Mouse (Mus musculus) embryonic facial prominence, embryonic 14.5 days (tissue): ENCODE results near the gene Syne1. TPM values are rescaled to one million over a fixed set of nuclear protein-coding genes. Genes with fewer than 3 reads are reported as not detected.
A peak's percentile ranks its signal among the peaks of the same experiment; 100 is the strongest.

ENCODE experiments used
- ATAC-seq: fragments of 200-750 bp; cut with Nextera tagmentation; 2 replicates; pipeline ENCODE4 v1.8.0; 2017; ENCODE audit warnings: low read depth, moderate number of reproducible peaks, moderate TSS enrichment
- DNase-seq: peaks from one replicate; pipeline ENCODE4 v3.0.0-alpha.2; 2015; ENCODE audit warnings: low spot score
- H3K27ac ChIP-seq: fragments of 300-500 bp; sonication (generic); replicated peaks from 2 replicates; pipeline ENCODE4 v1.5.1; 2014; ENCODE audit warnings: low read depth, mild to moderate bottlenecking, low read length, moderate library complexity
- H3K27me3 ChIP-seq: fragments of 300-500 bp; sonication (generic); replicated peaks from 2 replicates; pipeline ENCODE4 v1.6.1; 2014; ENCODE audit warnings: low read length; ENCODE audit not compliant: control insufficient read depth, insufficient read depth
- H3K36me3 ChIP-seq: fragments of 300-500 bp; sonication (generic); 2 replicates; pipeline ENCODE4 v1.6.1; 2014; ENCODE audit warnings: low read length, mixed read lengths; ENCODE audit not compliant: control insufficient read depth, insufficient read depth
- H3K4me1 ChIP-seq: fragments of 300-500 bp; sonication (generic); 2 replicates; pipeline ENCODE4 v1.6.1; 2014; ENCODE audit warnings: antibody characterized with exemption, low read length; ENCODE audit not compliant: control insufficient read depth, insufficient read depth
- H3K4me2 ChIP-seq: fragments of 300-500 bp; sonication (generic); 2 replicates; pipeline ENCODE4 v1.6.1; 2014; ENCODE audit warnings: low read depth, mild to moderate bottlenecking, low read length, moderate library complexity, mixed read lengths
- H3K4me3 ChIP-seq: fragments of 300-500 bp; sonication (generic); 2 replicates; pipeline ENCODE4 v1.5.1; 2014; ENCODE audit warnings: low read depth, mild to moderate bottlenecking, low read length
- H3K9ac ChIP-seq: fragments of 300-500 bp; sonication (generic); 2 replicates; pipeline ENCODE4 v1.6.1; 2014; ENCODE audit warnings: low read depth, mild to moderate bottlenecking, low read length, moderate library complexity, mixed read lengths
- H3K9me3 ChIP-seq: fragments of 300-500 bp; sonication (generic); 2 replicates; pipeline ENCODE4 v1.6.1; 2016; ENCODE audit warnings: low read length; ENCODE audit not compliant: control insufficient read depth
- WGBS: fragments of 180-500 bp; shearing (Covaris S2); extraction: QIAGEN DNeasy Blood & Tissue Kit; methylation state at CpG from one replicate; pipeline ENCODE4 v1.1.7; 2014; 5-methylcytosine and 5-hydroxymethylcytosine counted together
- polyA plus RNA-seq: library from polyadenylated mRNA; unstranded; fragments of >200 nt; fragmentation: Nextera tagmentation; extraction: Ambion mirVana; gene quantifications from 2 replicates; pipeline ENCODE4 v1.2.1, GENCODE M21; 2014

Gene Syne1
- polyA plus RNA-seq, 1 experiment from 2014 or later, result 14.4 TPM

GRCm38 (mm10) chr10:5079945-5080468 is 471.3 kb downstream of the Syne1 start:
- Histone ChIP-seq H3K9ac (no peak overlapping the region), H3K27ac (no peak overlapping the region), H3K9me3 (no peaks in the 10 kb centered on the region), H3K4me1 (no peaks in the 10 kb centered on the region), H3K27me3 (no peaks in the 10 kb centered on the region), H3K36me3 (peaks cover 9% of the 10 kb centered on the region; the same call in 1 of the 2 replicates), H3K4me2 (no peak overlapping the region), H3K4me3 (no peak overlapping the region)
- ATAC-seq, result peak; percentile 30; the same call in 1 of the 2 replicates
- peak; percentile 79 for DNase-seq
- WGBS, result 60% methylated on average over 9 of the region's 9 CpGs

DNA sequence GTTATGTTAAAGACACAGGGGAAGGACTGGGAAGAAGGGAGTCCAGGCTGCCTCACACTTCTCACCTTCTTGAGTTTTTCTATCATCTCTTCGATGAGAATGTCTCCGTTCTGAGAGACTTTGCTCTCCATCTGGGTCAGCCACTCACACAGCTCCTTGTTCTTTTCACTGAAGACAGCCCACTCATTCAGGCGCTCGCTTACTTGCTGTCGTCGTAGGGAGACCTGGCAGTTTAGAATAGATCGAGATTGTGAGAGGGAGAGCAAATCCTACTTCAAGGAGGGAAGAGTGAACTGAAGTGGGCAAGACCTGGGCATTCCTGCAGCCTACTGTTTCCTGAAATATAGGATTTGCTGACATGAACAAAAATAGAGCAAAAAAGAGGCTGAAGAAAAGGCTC is 475.6 kb downstream of the Syne1 start:
- no peak overlapping the region for H3K4me2 ChIP-seq
- H3K9me3 ChIP-seq, result no peaks in the 10 kb centered on the region
- WGBS, result 89% methylated on average over 7 of the region's 7 CpGs
- H3K27ac ChIP-seq, result no peak overlapping the region
- no peaks in the 10 kb centered on the region for H3K27me3 ChIP-seq
- no peak overlapping the region for H3K4me3 ChIP-seq
- ATAC-seq (no peak), DNase-seq (no peak)
- no peak overlapping the region for H3K9ac ChIP-seq
- 0 out of 2 replicates have a peak, but pooled peaks cover 4% of the 10 kb centered on the region for H3K4me1 ChIP-seq
- H3K36me3 ChIP-seq, result peaks cover 13% of the 10 kb centered on the region; the same call in 1 of the 2 replicates

DNA sequence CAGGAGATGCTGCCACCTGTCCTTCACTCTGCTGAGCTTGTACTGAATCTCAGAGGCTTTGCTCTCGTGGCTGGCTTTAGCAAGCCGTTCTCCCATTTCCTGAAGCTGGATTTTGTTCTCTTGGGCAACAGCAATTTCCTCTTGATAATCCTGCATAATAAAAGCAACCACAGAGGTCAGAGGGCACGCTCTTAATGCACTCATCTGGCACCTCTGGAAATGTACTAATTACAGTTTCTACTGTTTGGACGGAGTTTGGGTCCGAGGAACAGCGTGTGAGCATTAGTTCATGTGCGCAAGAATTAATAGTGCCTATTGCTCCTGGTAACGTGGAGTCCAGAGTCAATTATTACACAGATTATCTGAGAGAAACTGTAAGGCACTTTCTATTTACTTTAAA is 479.2 kb downstream of the Syne1 start:
- 0 out of 2 replicates have a peak, but pooled peaks cover 4% of the 10 kb centered on the region for H3K4me1 ChIP-seq
- DNase-seq, result no peak
- no peaks in the 10 kb centered on the region for H3K9me3 ChIP-seq
- WGBS, result 67% methylated on average over 8 of the region's 8 CpGs
- H3K9ac ChIP-seq, result no peak overlapping the region
- no peak overlapping the region for H3K4me3 ChIP-seq
- H3K27ac ChIP-seq, result no peak overlapping the region
- H3K36me3 ChIP-seq, result peaks cover 13% of the 10 kb centered on the region; the same call in 1 of the 2 replicates
- H3K27me3 ChIP-seq, result no peaks in the 10 kb centered on the region
- no peak overlapping the region for H3K4me2 ChIP-seq
- no peak for ATAC-seq

- 0 out of 2 replicates have a peak, but pooled peaks have one; percentile 20 for ATAC-seq
- Histone ChIP-seq H3K4me1 (0 out of 2 replicates have a peak, but pooled peaks cover 4% of the 10 kb centered on the region), H3K4me3 (no peak overlapping the region), H3K36me3 (peaks cover 13% of the 10 kb centered on the region; the same call in 1 of the 2 replicates), H3K4me2 (no peak overlapping the region), H3K9me3 (no peaks in the 10 kb centered on the region), H3K9ac (no peak overlapping the region), H3K27me3 (no peaks in the 10 kb centered on the region), H3K27ac (no peak overlapping the region; the same call in 1 of the 2 replicates)
- WGBS, result 24% methylated on average over 3 of the region's 3 CpGs
- DNase-seq, result peak; percentile 43
Measured at GRCm38 (mm10) chr10:5070941-5071231, 480.4 kb downstream of the Syne1 start.

DNA sequence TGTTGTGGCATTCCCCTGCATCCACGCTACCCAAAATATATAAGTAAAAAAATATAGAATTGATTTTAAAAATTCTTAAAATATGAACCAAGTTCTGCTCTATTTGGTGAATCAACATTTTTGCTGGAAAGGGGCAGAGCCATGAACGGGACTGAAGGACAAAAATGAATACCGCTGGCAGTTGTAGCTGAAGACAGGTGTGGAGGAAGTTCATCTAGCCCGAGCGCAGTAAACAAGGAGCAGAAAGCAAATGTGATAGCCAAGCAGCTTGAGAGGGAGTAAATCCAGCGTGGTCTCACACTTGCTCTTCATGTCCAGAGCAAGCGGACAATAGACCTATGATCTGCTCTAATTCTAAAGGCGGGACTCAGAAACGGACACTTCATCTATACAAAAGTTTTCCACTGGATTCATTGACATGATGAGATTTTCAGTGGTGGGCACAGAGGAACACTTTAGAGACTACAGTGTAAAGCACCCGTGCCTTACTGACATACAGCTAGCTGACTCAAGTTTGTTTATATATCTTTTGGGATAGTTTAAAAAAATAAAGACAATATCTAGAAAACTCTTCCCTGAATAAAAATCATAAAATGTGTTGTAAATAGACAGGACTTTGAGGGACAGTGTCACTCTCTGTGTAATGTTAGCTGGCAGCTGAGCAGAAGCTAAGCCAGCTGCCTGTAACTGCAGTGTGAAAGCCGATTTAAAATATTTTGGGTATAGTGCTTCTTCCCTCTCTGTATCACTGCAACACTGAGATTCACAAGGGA is 480.9 kb downstream of the Syne1 start:
- H3K27ac ChIP-seq, result no peak overlapping the region
- H3K36me3 ChIP-seq, result peaks cover 8% of the 10 kb centered on the region; the same call in 1 of the 2 replicates
- ATAC-seq (peak; percentile 48; the same call in 1 of the 2 replicates), DNase-seq (peak; percentile 26)
- H3K4me1 ChIP-seq, result 0 out of 2 replicates have a peak, but pooled peaks cover 4% of the 10 kb centered on the region
- H3K4me3 ChIP-seq, result no peak overlapping the region
- H3K27me3 ChIP-seq, result no peaks in the 10 kb centered on the region
- 79% methylated on average over 11 of the region's 11 CpGs for WGBS
- H3K9ac ChIP-seq, result no peak overlapping the region
- H3K4me2 ChIP-seq, result no peak overlapping the region
- no peaks in the 10 kb centered on the region for H3K9me3 ChIP-seq

DNA sequence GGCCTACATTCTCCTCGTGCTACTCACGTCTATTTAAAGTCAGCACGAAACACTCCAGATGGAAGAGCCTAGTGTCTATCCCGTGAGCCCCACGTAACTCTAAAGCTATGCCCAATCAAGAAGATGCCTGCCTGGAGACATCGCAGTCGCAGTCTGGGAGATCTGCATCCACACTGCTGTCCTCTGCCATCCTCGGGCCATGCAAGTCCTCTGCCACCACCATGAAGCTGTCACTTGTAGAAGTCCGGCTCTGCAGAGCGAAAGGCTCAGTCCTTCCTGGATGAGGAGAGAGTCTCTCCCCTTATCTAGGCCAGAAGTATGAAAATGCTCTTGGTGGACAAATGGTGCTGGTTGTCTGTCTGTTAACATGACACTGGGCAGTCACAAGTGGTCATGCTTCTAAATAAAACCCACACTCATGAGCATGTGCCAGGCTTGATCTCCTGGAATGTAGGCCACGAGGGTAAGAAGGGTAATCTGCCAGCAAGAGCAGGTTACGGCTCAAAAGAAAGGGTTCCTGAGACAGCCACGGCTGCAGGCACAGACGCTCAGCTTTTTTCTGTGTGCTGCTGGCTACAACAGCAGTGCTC is 482.5 kb downstream of the Syne1 start, which contains the start of gene Gm10097:
TSS of gene Gm10097 (plus strand) at position 517 of the 590 bp plus-strand sequence.
- Histone ChIP-seq H3K27ac (0 out of 2 replicates have a peak within 1 kb of the TSS, but pooled peaks have one; percentile 28), H3K36me3 (peaks cover 3% of the 10 kb centered on the region; the same call in 1 of the 2 replicates), H3K4me2 (no peak within 1 kb of the TSS), H3K27me3 (no peaks in the 10 kb centered on the region), H3K4me3 (no peak within 1 kb of the TSS), H3K4me1 (0 out of 2 replicates have a peak, but pooled peaks cover 4% of the 10 kb centered on the region), H3K9me3 (no peaks in the 10 kb centered on the region), H3K9ac (no peak within 1 kb of the TSS)
- ATAC-seq (peak; percentile 56), DNase-seq (peak; percentile 27)
- 77% methylated on average over 14 of the region's 14 CpGs for WGBS

DNA sequence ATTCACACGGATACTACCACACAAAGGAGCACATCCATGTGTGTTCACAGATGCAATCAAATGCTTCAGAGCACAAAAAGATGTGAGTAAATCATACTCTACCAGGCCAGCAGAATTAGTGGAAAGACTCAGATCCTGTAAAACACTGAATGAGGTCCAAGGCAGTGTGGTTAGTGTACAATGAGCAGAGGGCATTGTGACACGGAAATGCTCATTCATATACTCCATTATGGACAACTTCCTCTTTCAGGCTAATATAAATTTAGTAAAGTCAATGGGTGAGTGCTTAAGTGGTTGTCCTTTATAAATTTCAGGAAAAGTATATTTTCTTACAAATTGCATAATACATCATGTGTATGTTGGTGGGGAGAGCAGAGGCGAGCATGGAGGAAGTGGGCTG is 484.2 kb downstream of the Syne1 start:
- Histone ChIP-seq H3K4me1 (0 out of 2 replicates have a peak, but pooled peaks cover 4% of the 10 kb centered on the region), H3K9me3 (no peaks in the 10 kb centered on the region), H3K4me3 (no peak overlapping the region), H3K36me3 (no peaks in the 10 kb centered on the region), H3K27ac (no peak overlapping the region), H3K27me3 (no peaks in the 10 kb centered on the region), H3K9ac (no peak overlapping the region), H3K4me2 (no peak overlapping the region)
- DNase-seq (no peak), ATAC-seq (no peak)
- WGBS, result 81% methylated on average over 3 of the region's 3 CpGs

DNA sequence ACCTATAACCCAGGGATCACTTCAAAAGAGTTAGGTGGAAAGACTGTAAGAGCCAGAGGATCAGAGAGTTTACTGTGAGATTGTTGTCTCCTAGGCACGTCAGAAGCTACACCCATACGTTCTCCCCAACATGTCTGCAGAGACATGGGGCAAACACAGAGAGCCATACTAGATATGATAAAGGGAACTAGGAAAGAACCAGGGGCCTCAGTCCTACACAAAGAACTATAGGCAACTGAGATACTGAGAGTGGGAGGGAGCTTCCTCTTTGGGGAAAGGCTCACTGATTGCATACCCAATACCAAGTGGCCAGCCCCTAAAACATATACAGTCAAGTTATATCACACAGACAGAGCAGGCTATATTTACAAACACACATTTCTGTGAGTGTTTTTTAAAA is 491.3 kb downstream of the Syne1 start:
- Histone ChIP-seq H3K36me3 (peaks cover 12% of the 10 kb centered on the region; the same call in 1 of the 2 replicates), H3K9ac (no peak overlapping the region), H3K27me3 (no peaks in the 10 kb centered on the region), H3K4me3 (no peak overlapping the region), H3K9me3 (no peaks in the 10 kb centered on the region), H3K4me2 (no peak overlapping the region), H3K27ac (no peak overlapping the region), H3K4me1 (no peaks in the 10 kb centered on the region)
- DNase-seq, result no peak
- no peak for ATAC-seq
- 89% methylated on average over 2 of the region's 2 CpGs for WGBS
